Mouse (Mus musculus): ENCODE results near the gene Derl2. TPM values are rescaled to one million over a fixed set of nuclear protein-coding genes. Genes with fewer than 3 reads are reported as not detected.

Derl2 gene
- polyA plus RNA-seq, 1 experiment: 14.1 TPM

DNA sequence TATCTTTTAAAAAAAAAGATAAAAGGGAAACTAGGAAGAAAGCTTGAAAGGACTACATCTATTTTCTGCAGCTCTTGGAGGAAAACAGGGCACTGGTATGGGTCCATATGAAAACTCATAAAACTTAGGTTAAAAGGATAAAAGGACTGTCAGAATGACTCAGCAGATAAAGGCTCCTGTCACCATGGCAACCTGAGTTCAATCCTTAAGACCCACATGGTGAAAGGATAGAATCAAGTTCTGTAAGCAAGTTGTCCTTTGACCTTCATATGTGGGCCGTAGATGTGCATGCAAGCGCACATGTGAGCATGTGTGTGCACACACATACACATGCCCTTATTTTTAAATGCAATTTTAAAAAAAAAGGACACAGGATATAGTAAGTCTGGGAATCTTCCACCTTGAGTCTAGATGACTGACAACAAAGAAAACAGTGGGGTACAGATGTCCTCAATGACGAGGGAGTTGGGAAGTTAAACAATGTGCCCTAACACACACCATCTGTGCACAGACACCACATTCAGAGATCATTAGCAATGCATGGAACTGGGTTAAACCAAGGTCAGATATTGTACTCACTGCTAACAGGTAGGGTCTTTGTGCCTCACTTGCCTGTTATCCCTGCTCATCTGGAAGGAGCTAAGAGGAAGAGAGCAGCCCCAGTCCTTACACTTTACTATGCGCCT lies 55.3 kb downstream of the Derl2 start:
- no peak overlapping the region for H3K27ac ChIP-seq (ENCODE audit: control insufficient read depth, insufficient read depth, low read length)
- H3K36me3 ChIP-seq (ENCODE audit: control insufficient read depth, insufficient read depth, low read length): peaks cover 62% of the 10 kb centered on the region
- TF ChIP-seq POLR2A (IDR thresholded peaks at IDR 0.05; ENCODE audit: control insufficient read depth, extremely low read depth, insufficient read depth, low read length, poor library complexity) (no peak), CTCF (IDR thresholded peaks at IDR 0.05; ENCODE audit: borderline replicate concordance, control insufficient read depth, extremely low read depth, insufficient read depth, low read length, poor library complexity) (no peak)
- H3K27me3 ChIP-seq (ENCODE audit: control insufficient read depth, insufficient read depth, low read length): no peaks in the 10 kb centered on the region
- no peak for DNase-seq
- 93% methylated on average over 4 of the region's 4 CpGs for WGBS
- H3K4me3 ChIP-seq (ENCODE audit: control insufficient read depth, insufficient read depth, low read length): no peak overlapping the region
- peaks cover 4% of the 10 kb centered on the region for H3K4me1 ChIP-seq (replicated peaks; ENCODE audit: control insufficient read depth, insufficient read depth, low read length)

DNA sequence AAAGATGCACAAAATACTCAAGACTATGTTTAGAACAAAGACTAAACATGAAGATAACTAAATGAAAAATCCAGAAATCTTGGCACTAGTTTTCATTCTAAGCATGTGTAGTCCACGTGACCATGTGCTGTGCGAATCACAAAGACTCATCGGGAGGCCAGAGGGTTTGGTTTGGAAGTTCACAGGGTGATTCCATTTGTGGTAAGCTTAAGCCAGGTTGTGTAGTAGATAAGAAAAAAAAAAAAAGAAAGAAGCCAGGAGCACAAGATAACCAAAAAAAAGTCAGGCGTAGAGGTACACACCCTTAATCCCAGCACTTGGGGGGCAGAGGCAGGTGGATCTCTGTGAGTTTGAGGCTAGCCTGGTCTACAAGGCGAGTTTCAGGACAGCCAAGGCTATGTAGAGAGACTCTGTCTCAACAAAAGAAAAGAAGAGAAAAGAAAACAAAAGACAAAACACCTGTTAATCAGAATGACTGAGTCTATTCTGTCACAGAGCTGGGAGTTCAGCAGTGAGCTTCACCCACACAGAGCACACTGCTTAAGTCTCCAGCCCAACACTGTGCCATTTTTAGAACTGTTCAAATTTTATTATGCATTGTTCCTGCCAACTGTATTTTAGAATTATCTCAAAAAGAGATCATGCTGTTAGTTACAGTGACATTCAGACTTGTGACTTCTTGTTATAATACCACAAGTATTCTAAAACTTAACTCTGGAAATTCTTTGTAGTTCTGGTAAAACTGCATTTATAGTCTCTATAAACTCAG lies 58.7 kb downstream of the Derl2 start:
- 96% methylated on average over 5 of the region's 5 CpGs for WGBS

More for the DNA sequence above, 58.7 kb downstream of the Derl2 start:
- DNase-seq: no peak
- no peak overlapping the region for H3K4me3 ChIP-seq (ENCODE audit: control insufficient read depth, insufficient read depth, low read length)
- H3K36me3 ChIP-seq (ENCODE audit: control insufficient read depth, insufficient read depth, low read length): peaks cover 90% of the 10 kb centered on the region
- H3K4me1 ChIP-seq (replicated peaks; ENCODE audit: control insufficient read depth, insufficient read depth, low read length): no peaks in the 10 kb centered on the region
- TF ChIP-seq CTCF (IDR thresholded peaks at IDR 0.05; ENCODE audit: borderline replicate concordance, control insufficient read depth, extremely low read depth, insufficient read depth, low read length, poor library complexity): no peak
- TF ChIP-seq POLR2A (IDR thresholded peaks at IDR 0.05; ENCODE audit: control insufficient read depth, extremely low read depth, insufficient read depth, low read length, poor library complexity): no peak
- no peak overlapping the region for H3K27ac ChIP-seq (ENCODE audit: control insufficient read depth, insufficient read depth, low read length)
- no peaks in the 10 kb centered on the region; the same call in 1 of the 2 replicates for H3K27me3 ChIP-seq (ENCODE audit: control insufficient read depth, insufficient read depth, low read length)

Other genes starting within 250 kb of the Derl2 start
- 2.4 and 3.1 TPM in 2 replicates for gene Scimp, start 207.3 kb downstream of the Derl2 start, polyA plus RNA-seq (2012; rRNA removed)
- gene Rabep1, start 175.1 kb downstream of the Derl2 start, polyA plus RNA-seq (2012; rRNA removed): 3.5 and 3.7 TPM in 2 replicates
- 49.4 and 50.2 TPM in 2 replicates for gene Nup88, start 49.9 kb downstream of the Derl2 start, polyA plus RNA-seq (2012; rRNA removed)
- gene Rpain, start 49.6 kb downstream of the Derl2 start, polyA plus RNA-seq (2012; rRNA removed): 45.5 and 63.5 TPM in 2 replicates
- gene C1qbp, start 36.8 kb downstream of the Derl2 start, polyA plus RNA-seq (2012; rRNA removed): 132 and 253 TPM in 2 replicates
- gene Dhx33, start 15.4 kb downstream of the Derl2 start, polyA plus RNA-seq (2012; rRNA removed): 26.4 and 28.4 TPM in 2 replicates
- gene Mis12, start 230 bp downstream of the Derl2 start, polyA plus RNA-seq (2012; rRNA removed): 8.6 and 10.0 TPM in 2 replicates
- 0.84 and 1.2 TPM in 2 replicates for gene 6330403K07Rik, start 13.7 kb upstream of the Derl2 start, polyA plus RNA-seq (2012; rRNA removed)
- 0.12 and 0.28 TPM in 2 replicates for gene Nlrp1a, start 124.9 kb upstream of the Derl2 start, polyA plus RNA-seq (2012; rRNA removed)
- 0.59 and 0.84 TPM in 2 replicates for gene Nlrp1b, start 210.9 kb upstream of the Derl2 start, polyA plus RNA-seq (2012; rRNA removed)